Mouse (Mus musculus) layer of hippocampus, adult 18-20 months (tissue): Measurements from ENCODE around the gene Irf1. TPM values are rescaled to one million over a fixed set of nuclear protein-coding genes. Genes with fewer than 3 reads are reported as not detected.
"Not testable (repeated sequence)": the region's sequence is repeated elsewhere in the genome, so short reads cannot be mapped to it uniquely, and the experiment has no call there.

Experiments used
- DNase-seq, 2 experiments: peaks; one replicate each; pipeline ENCODE4 v3.0.0; 2022; ENCODE audit warnings: low spot score in 2 of 2
- long read RNA-seq: library from polyadenylated mRNA; stranded (forward); transcript quantifications from one replicate; pipeline ENCODE4 v2.0.0, GENCODE M21; 2021
- total RNA-seq, 2 experiments: library from RNA; stranded (reverse); gene quantifications; 2 replicates each; pipeline ENCODE4 v1.2.3; 2021

The Irf1 gene
- total RNA-seq, result 10 to 100 TPM in 1 of 2 experiments, 1 to 10 TPM in 1; 9.4 to 11.6 TPM
- long read RNA-seq, partial matches to known transcripts, result 1 of 8 reads
- long read RNA-seq, other reads (novel, unspliced or antisense), result 2 of 8 reads

GRCm38 (mm10) chr11:53769760-53770124 lies at the start of gene Irf1:
TSS of gene Irf1 (plus strand) at chr11:53770014.
- peak; percentile 79 to 87 for DNase-seq

GRCm38 (mm10) chr11:53720715-53721114 lies 49.1 kb upstream of the Irf1 start, which contains the start of gene Il5:
TSS of gene Il5 (plus strand) at chr11:53720794.
- DNase-seq, result no peak

GRCm38 (mm10) chr11:53731457-53731856 lies 38.4 kb upstream of the Irf1 start:
- no peak for DNase-seq

- no peak for DNase-seq
Observed at GRCm38 (mm10) chr11:53732244-53732643, 37.6 kb upstream of the Irf1 start.

- DNase-seq, result no peak
Observed at GRCm38 (mm10) chr11:53733824-53734223, 36.0 kb upstream of the Irf1 start.

GRCm38 (mm10) chr11:53734431-53734830 lies 35.4 kb upstream of the Irf1 start:
- DNase-seq, result no peak

GRCm38 (mm10) chr11:53734970-53735681 lies 34.7 kb upstream of the Irf1 start:
- no peak for DNase-seq

GRCm38 (mm10) chr11:53735682-53736245 lies 34.0 kb upstream of the Irf1 start:
- peak; percentile 35 to 75 for DNase-seq

GRCm38 (mm10) chr11:53736771-53737572 lies 32.8 kb upstream of the Irf1 start:
- DNase-seq, result peak; percentile 37 to 69

GRCm38 (mm10) chr11:53737573-53737946 lies 32.3 kb upstream of the Irf1 start:
- DNase-seq, result peak; percentile 31 to 80

- DNase-seq, result no peak
Observed at GRCm38 (mm10) chr11:53742353-53742752, 27.5 kb upstream of the Irf1 start.

GRCm38 (mm10) chr11:53745260-53745659 lies 24.6 kb upstream of the Irf1 start:
- DNase-seq, result no peak

GRCm38 (mm10) chr11:53747985-53748384 lies 21.8 kb upstream of the Irf1 start:
- no peak for DNase-seq

GRCm38 (mm10) chr11:53748614-53749013 lies 21.2 kb upstream of the Irf1 start:
- no peak for DNase-seq

- DNase-seq, result no peak
Observed at GRCm38 (mm10) chr11:53749306-53749705, 20.5 kb upstream of the Irf1 start.

- no peak for DNase-seq
Observed at GRCm38 (mm10) chr11:53749716-53750352, 20.0 kb upstream of the Irf1 start.

- no peak for DNase-seq
Observed at GRCm38 (mm10) chr11:53755011-53755595, 14.7 kb upstream of the Irf1 start.

- DNase-seq, result no peak
Observed at GRCm38 (mm10) chr11:53757612-53758011, 12.2 kb upstream of the Irf1 start.

- DNase-seq, result not testable (repeated sequence)
Observed at GRCm38 (mm10) chr11:53758033-53758432, 11.8 kb upstream of the Irf1 start.

- DNase-seq, result no peak
Observed at GRCm38 (mm10) chr11:53758791-53759351, 10.9 kb upstream of the Irf1 start.
